Mouse (Mus musculus): ENCODE results near the gene Wsb2. TPM values are rescaled to one million over a fixed set of nuclear protein-coding genes. Genes with fewer than 3 reads are reported as not detected.
"Not testable (repeated sequence)": the region's sequence is repeated elsewhere in the genome, so short reads cannot be mapped to it uniquely, and the experiment has no call there.

Gene Wsb2
- polyA plus RNA-seq, 1 experiment from 2014 or later, result 89.6 TPM

DNA sequence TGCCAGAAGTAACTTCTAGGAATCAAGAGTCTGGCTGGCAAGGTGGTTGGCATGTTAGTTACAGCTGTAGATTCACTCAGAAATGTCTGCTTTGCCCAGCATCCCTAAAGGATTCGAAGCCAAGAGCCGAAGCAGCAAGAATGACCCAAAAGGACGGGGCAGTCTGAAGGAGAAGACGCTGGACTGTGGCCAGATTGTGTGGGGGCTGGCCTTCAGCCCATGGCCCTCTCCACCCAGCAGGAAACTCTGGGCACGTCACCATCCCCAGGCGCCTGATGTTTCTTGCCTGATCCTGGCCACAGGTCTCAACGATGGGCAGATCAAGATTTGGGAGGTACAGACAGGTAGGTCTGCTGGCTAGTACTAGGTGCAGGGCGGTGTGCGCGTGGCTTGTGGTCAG, 13.5 kb downstream of the Wsb2 start:
- H3K27ac ChIP-seq (replicated peaks; ENCODE audit: low read depth, low read length), result no peak overlapping the region
- no peaks in the 10 kb centered on the region for H3K9me3 ChIP-seq (ENCODE audit: control insufficient read depth, low read length)
- no peak for ATAC-seq (ENCODE audit: low read depth)
- no peaks in the 10 kb centered on the region for H3K4me1 ChIP-seq (ENCODE audit: control insufficient read depth, insufficient read depth, low read length)
- no peaks in the 10 kb centered on the region for H3K27me3 ChIP-seq (replicated peaks; ENCODE audit: control insufficient read depth, insufficient read depth, low read length)
- 88% methylated on average over 10 of the region's 10 CpGs for WGBS
- H3K4me2 ChIP-seq (ENCODE audit: low read depth, low read length), result no peak overlapping the region
- H3K9ac ChIP-seq (ENCODE audit: low read depth, low read length), result no peak overlapping the region
- H3K36me3 ChIP-seq (ENCODE audit: control insufficient read depth, insufficient read depth, low read length), result peaks cover 71% of the 10 kb centered on the region
- no peak overlapping the region for H3K4me3 ChIP-seq (ENCODE audit: low read depth, low read length)
- DNase-seq (ENCODE audit: low spot score), result no peak

DNA sequence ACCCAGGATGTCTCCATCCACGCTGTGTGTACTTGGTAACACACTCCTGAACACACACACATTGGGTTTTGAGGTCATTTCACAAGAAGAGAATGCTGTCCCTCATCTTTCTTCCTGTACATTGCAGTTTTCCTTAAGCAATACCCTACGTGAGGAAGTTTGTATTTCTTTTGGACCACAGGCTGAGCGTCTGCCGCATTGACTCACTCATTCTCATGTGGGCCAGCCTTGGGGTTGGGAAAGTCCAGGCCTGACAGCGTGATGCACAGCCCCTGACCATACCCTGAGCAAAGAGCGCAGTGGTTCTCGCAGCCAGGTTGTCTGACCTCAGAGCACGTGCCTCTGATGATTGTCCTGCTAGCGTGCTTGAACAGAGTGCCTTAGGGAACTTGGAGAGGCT, 16.3 kb downstream of the Wsb2 start:
- H3K36me3 ChIP-seq (ENCODE audit: control insufficient read depth, insufficient read depth, low read length), result peaks cover 73% of the 10 kb centered on the region
- no peak for DNase-seq (ENCODE audit: low spot score)

DNA sequence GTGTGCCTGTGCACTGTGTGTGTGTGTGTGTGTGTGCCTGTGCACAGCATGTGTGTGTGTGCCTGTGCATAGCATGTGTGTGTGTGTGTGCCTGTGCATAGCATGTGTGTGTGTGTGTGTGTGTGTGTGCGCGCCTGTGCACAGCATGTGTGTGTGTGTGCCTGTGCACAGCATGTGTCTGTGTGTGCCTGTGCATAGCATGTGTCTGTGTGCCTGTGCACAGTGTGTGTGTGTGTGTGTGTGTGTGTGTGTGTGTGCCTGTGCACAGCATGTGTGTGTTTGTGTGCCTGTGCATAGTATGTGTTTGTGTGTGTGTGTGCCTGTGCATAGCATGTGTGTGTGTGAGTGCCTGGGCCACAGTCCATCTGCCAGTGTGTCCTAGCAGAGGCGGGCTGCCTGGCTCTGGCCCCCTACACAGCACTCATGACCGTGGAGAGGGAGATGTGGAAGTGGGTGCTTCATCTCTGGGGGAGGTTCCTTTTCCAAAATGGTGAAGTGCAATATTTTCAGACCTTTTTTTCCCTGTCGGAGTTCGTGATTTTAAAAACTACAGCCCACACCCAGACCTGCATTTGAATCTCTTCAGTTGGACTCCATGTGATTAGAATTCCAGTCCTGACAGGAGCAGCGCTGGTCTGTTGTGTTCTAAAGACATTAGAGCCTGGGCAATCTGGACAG, 17.4 kb downstream of the Wsb2 start:
- Histone ChIP-seq H3K4me3 (ENCODE audit: low read depth, low read length) (no peak overlapping the region), H3K36me3 (ENCODE audit: control insufficient read depth, insufficient read depth, low read length) (peaks cover 72% of the 10 kb centered on the region), H3K9me3 (ENCODE audit: control insufficient read depth, low read length) (no peaks in the 10 kb centered on the region), H3K9ac (ENCODE audit: low read depth, low read length) (no peak overlapping the region), H3K27me3 (replicated peaks; ENCODE audit: control insufficient read depth, insufficient read depth, low read length) (no peaks in the 10 kb centered on the region), H3K4me1 (ENCODE audit: control insufficient read depth, insufficient read depth, low read length) (no peaks in the 10 kb centered on the region), H3K4me2 (ENCODE audit: low read depth, low read length) (no peak overlapping the region), H3K27ac (replicated peaks; ENCODE audit: low read depth, low read length) (no peak overlapping the region)
- ATAC-seq (ENCODE audit: low read depth), result no peak
- WGBS, result 90% methylated on average over 7 of the region's 7 CpGs
- DNase-seq (ENCODE audit: low spot score), result no peak

More for the DNA sequence above, 16.3 kb downstream of the Wsb2 start:
- H3K4me1 ChIP-seq (ENCODE audit: control insufficient read depth, insufficient read depth, low read length), result no peaks in the 10 kb centered on the region
- H3K9ac ChIP-seq (ENCODE audit: low read depth, low read length), result no peak overlapping the region
- H3K27ac ChIP-seq (replicated peaks; ENCODE audit: low read depth, low read length), result no peak overlapping the region
- no peak overlapping the region for H3K4me2 ChIP-seq (ENCODE audit: low read depth, low read length)
- H3K9me3 ChIP-seq (ENCODE audit: control insufficient read depth, low read length), result no peaks in the 10 kb centered on the region
- H3K4me3 ChIP-seq (ENCODE audit: low read depth, low read length), result no peak overlapping the region
- WGBS, result 93% methylated on average over 9 of the region's 9 CpGs
- ATAC-seq (ENCODE audit: low read depth), result no peak
- H3K27me3 ChIP-seq (replicated peaks; ENCODE audit: control insufficient read depth, insufficient read depth, low read length), result no peaks in the 10 kb centered on the region

GRCm38 (mm10) chr5:117376331-117376761, 19.2 kb downstream of the Wsb2 start:
- H3K9ac ChIP-seq (ENCODE audit: low read depth, low read length), result no peak overlapping the region
- 64% methylated on average over 11 of the region's 11 CpGs for WGBS
- no peak overlapping the region for H3K27ac ChIP-seq (replicated peaks; ENCODE audit: low read depth, low read length)
- no peaks in the 10 kb centered on the region for H3K4me1 ChIP-seq (ENCODE audit: control insufficient read depth, insufficient read depth, low read length)
- H3K27me3 ChIP-seq (replicated peaks; ENCODE audit: control insufficient read depth, insufficient read depth, low read length), result no peaks in the 10 kb centered on the region
- H3K4me3 ChIP-seq (ENCODE audit: low read depth, low read length), result no peak overlapping the region
- H3K9me3 ChIP-seq (ENCODE audit: control insufficient read depth, low read length), result no peaks in the 10 kb centered on the region
- DNase-seq (ENCODE audit: low spot score) (no peak), ATAC-seq (ENCODE audit: low read depth) (no peak)
- no peak overlapping the region for H3K4me2 ChIP-seq (ENCODE audit: low read depth, low read length)
- H3K36me3 ChIP-seq (ENCODE audit: control insufficient read depth, insufficient read depth, low read length), result peaks cover 71% of the 10 kb centered on the region

DNA sequence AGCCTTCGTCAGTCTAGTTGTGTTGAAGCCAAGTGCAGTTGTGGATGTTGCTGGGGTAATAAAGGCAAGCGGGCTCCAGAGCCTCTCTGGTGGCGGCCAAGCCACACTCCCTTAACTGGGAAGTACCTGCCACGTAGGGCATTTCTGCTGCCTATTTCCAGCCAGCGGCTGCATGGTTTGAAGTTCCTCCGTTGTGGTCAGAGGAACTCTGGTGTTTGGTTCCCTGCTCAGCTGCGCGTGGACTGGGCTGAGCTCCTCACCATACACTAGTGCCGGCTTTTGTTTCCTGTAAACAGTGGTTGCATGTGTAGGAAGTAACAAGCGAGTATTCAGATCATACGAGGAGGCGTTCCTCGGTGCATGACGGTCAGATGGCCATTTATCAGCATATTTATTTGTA, 20.6 kb downstream of the Wsb2 start:
- 90% methylated on average over 14 of the region's 14 CpGs for WGBS
- not testable (repeated sequence) for H3K4me3 ChIP-seq (ENCODE audit: low read depth, low read length); H3K4me2 ChIP-seq (ENCODE audit: low read depth, low read length); DNase-seq (ENCODE audit: low spot score); H3K9me3 ChIP-seq (ENCODE audit: control insufficient read depth, low read length); H3K27ac ChIP-seq (replicated peaks; ENCODE audit: low read depth, low read length); ATAC-seq (ENCODE audit: low read depth); H3K9ac ChIP-seq (ENCODE audit: low read depth, low read length); H3K27me3 ChIP-seq (replicated peaks; ENCODE audit: control insufficient read depth, insufficient read depth, low read length); H3K4me1 ChIP-seq (ENCODE audit: control insufficient read depth, insufficient read depth, low read length)
- H3K36me3 ChIP-seq (ENCODE audit: control insufficient read depth, insufficient read depth, low read length), result peaks cover 70% of the 10 kb centered on the region

GRCm38 (mm10) chr5:117380199-117380598, 23.1 kb downstream of the Wsb2 start:
- Histone ChIP-seq H3K4me2 (ENCODE audit: low read depth, low read length) (no peak overlapping the region), H3K27ac (replicated peaks; ENCODE audit: low read depth, low read length) (no peak overlapping the region), H3K36me3 (ENCODE audit: control insufficient read depth, insufficient read depth, low read length) (peaks cover 84% of the 10 kb centered on the region), H3K9ac (ENCODE audit: low read depth, low read length) (no peak overlapping the region), H3K4me3 (ENCODE audit: low read depth, low read length) (no peak overlapping the region), H3K9me3 (ENCODE audit: control insufficient read depth, low read length) (no peaks in the 10 kb centered on the region), H3K27me3 (replicated peaks; ENCODE audit: control insufficient read depth, insufficient read depth, low read length) (no peaks in the 10 kb centered on the region), H3K4me1 (ENCODE audit: control insufficient read depth, insufficient read depth, low read length) (no peaks in the 10 kb centered on the region)
- 87% methylated on average over 4 of the region's 4 CpGs for WGBS
- no peak for DNase-seq (ENCODE audit: low spot score)
- no peak for ATAC-seq (ENCODE audit: low read depth)

DNA sequence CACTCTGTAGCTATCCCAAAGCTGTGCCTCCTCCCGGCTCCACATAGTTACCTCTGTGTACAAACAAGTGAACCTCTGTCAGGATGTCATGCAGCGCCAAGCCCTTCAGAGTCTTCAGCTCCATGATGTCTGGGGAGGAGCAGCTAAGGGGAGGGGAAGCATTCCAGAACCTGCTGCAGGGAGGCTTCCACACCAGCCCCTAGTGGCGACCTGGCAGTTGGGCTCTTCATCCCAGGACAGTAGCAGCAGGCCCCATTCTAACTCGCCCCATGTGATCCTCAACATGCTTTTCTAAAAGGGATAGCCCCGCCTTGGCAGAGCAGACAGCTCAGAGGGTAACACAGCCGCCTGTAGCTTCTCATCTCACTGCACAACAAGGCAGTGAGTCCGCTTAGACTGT, 24.7 kb downstream of the Wsb2 start:
- Histone ChIP-seq H3K4me2 (ENCODE audit: low read depth, low read length) (no peak overlapping the region), H3K36me3 (ENCODE audit: control insufficient read depth, insufficient read depth, low read length) (peaks cover 83% of the 10 kb centered on the region), H3K27me3 (replicated peaks; ENCODE audit: control insufficient read depth, insufficient read depth, low read length) (no peaks in the 10 kb centered on the region), H3K9me3 (ENCODE audit: control insufficient read depth, low read length) (no peaks in the 10 kb centered on the region), H3K4me3 (ENCODE audit: low read depth, low read length) (no peak overlapping the region), H3K9ac (ENCODE audit: low read depth, low read length) (no peak overlapping the region), H3K27ac (replicated peaks; ENCODE audit: low read depth, low read length) (no peak overlapping the region), H3K4me1 (ENCODE audit: control insufficient read depth, insufficient read depth, low read length) (no peaks in the 10 kb centered on the region)
- no peak for DNase-seq (ENCODE audit: low spot score)
- 70% methylated on average over 7 of the region's 7 CpGs for WGBS
- no peak for ATAC-seq (ENCODE audit: low read depth)

DNA sequence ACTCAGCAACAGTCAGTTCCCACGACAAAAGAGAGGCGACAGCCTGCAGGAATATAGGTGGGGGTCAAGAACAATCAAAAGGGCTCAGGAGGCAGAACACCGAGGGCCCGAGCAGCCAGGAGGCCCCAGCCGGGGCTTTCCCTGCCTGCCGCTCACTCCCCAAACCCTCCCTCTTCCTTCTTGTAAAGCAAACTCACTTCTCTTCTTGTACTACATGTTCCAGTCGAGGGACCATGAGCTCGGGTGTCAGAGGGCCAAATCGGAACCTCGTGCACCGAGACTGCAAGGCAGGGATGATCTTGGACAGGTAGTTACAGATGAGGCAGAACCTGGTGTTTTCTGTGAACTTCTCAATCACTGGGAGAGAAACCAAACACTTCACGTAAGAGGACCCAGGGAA, 26.1 kb downstream of the Wsb2 start:
- DNase-seq (ENCODE audit: low spot score) (no peak), ATAC-seq (ENCODE audit: low read depth) (no peak)
- H3K36me3 ChIP-seq (ENCODE audit: control insufficient read depth, insufficient read depth, low read length), result peaks cover 77% of the 10 kb centered on the region

DNA sequence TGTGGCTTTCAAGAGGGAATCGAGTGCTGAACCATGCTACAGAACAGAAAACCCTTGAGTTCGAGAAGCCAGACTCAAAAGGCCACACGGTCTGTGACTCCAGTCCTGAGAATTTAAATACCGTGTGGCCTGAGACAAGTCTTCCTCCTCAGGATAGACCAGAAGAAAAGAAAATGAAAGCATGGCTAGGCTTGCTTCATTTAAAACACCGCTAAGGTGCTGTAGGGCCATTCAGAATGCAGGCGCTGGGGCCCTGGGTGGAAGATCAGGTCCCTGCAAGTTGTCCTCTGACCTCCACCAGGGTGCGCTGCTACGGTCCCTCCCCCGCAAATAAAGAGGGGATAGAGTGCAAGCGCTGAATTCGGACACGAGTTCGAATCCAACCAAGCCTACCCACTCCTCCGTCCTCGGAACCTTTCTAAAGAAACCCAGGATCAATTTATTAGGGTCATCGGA, 31.2 kb downstream of the Wsb2 start:
- peak overlapping the region; percentile 67 for H3K27ac ChIP-seq (replicated peaks; ENCODE audit: low read depth, low read length)
- H3K9me3 ChIP-seq (ENCODE audit: control insufficient read depth, low read length), result 0 out of 2 replicates have a peak, but pooled peaks cover 7% of the 10 kb centered on the region
- peak overlapping the region; percentile 88 for H3K4me2 ChIP-seq (ENCODE audit: low read depth, low read length)
- peak; percentile 53 for DNase-seq (ENCODE audit: low spot score)
- WGBS, result 10% methylated on average over 16 of the region's 16 CpGs
- ATAC-seq (ENCODE audit: low read depth), result peak; percentile 62
- H3K4me1 ChIP-seq (ENCODE audit: control insufficient read depth, insufficient read depth, low read length), result 0 out of 2 replicates have a peak, but pooled peaks cover 7% of the 10 kb centered on the region
- peak overlapping the region; percentile 86 for H3K4me3 ChIP-seq (ENCODE audit: low read depth, low read length)
- H3K27me3 ChIP-seq (replicated peaks; ENCODE audit: control insufficient read depth, insufficient read depth, low read length), result no peaks in the 10 kb centered on the region
- H3K9ac ChIP-seq (ENCODE audit: low read depth, low read length), result peak overlapping the region; percentile 96
- peaks cover 32% of the 10 kb centered on the region for H3K36me3 ChIP-seq (ENCODE audit: control insufficient read depth, insufficient read depth, low read length)

More for the DNA sequence above, 26.1 kb downstream of the Wsb2 start:
- Histone ChIP-seq H3K27ac (replicated peaks; ENCODE audit: low read depth, low read length) (no peak overlapping the region), H3K27me3 (replicated peaks; ENCODE audit: control insufficient read depth, insufficient read depth, low read length) (no peaks in the 10 kb centered on the region), H3K9ac (ENCODE audit: low read depth, low read length) (no peak overlapping the region), H3K9me3 (ENCODE audit: control insufficient read depth, low read length) (no peaks in the 10 kb centered on the region), H3K4me2 (ENCODE audit: low read depth, low read length) (no peak overlapping the region), H3K4me1 (ENCODE audit: control insufficient read depth, insufficient read depth, low read length) (0 out of 2 replicates have a peak, but pooled peaks cover 4% of the 10 kb centered on the region), H3K4me3 (ENCODE audit: low read depth, low read length) (no peak overlapping the region)
- 85% methylated on average over 12 of the region's 12 CpGs for WGBS

Measured in embryonic facial prominence, embryonic 14.5 days (tissue).